Mouse (Mus musculus) adrenal gland, adult 2 months (tissue): ENCODE results near the gene Ccdc103. TPM values are rescaled to one million over a fixed set of nuclear protein-coding genes. Genes with fewer than 3 reads are reported as not detected.

ENCODE experiments used
- DNase-seq: peaks from one replicate; pipeline ENCODE4 v3.0.0; 2021
- polyA plus RNA-seq: library from polyadenylated mRNA; depleted of rRNA; stranded (reverse); fragments of >200 nt; gene quantifications from 2 replicates; pipeline ENCODE4 v1.2.3, GENCODE M21; 2012; rRNA removed
- total RNA-seq, 2 experiments: library from RNA; stranded (reverse); gene quantifications; 2 replicates each; pipeline ENCODE4 v1.2.3; 2021

The Ccdc103 gene
- total and polyA plus RNA-seq, 3 experiments: 0.32 to 0.97 (median 0.46) TPM

DNA sequence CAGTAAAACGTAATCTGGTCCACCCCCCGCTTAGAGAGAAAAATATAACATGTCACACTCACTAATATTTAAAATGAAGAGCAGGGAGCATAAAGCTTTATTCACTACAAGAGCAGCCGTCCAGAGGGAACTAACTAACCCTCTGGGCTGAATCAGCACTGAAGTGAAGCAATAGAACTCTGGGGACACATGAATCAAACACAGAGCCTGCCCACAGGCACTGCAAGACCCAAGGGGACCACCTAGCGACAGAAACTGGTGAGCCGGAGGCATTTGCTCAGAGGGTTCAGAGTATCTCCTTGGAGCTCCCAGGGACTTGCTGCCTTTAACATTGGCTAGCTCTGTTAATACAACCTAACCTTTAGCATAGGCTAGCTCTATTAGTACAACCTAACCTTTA is 9.1 kb downstream of the Ccdc103 start:
- no peak for DNase-seq

DNA sequence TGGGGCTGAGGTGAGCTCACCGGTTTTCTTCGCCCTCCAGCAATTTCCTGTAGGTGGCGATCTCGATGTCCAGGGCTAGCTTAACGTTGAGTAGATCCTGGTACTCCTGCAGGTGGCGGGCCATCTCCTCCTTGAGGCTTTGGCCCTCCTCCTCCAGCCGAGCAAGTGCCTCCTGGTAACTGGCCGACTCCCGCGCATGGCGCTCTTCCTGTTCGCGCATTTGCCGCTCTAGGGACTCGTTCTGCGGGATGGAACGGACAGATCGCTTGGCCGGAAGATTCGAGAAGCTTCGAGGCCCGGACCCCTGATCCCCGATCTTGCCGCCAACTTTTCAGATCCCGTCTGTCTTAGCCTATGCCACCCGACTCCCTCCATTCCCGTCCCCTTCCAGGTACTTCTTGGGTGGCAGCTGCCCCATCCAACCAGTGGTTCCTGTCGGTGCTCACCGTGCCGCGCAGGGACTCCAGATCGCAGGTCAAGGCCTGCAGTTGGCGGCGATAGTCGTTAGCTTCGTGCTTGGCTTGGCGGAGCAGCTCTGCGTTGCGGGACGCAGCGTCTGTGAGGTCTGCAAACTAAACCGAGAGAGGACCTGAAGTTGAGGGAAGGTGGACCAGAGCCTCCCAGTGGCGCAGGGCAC is 12.1 kb downstream of the Ccdc103 start:
- peak; percentile 78 for DNase-seq

DNA sequence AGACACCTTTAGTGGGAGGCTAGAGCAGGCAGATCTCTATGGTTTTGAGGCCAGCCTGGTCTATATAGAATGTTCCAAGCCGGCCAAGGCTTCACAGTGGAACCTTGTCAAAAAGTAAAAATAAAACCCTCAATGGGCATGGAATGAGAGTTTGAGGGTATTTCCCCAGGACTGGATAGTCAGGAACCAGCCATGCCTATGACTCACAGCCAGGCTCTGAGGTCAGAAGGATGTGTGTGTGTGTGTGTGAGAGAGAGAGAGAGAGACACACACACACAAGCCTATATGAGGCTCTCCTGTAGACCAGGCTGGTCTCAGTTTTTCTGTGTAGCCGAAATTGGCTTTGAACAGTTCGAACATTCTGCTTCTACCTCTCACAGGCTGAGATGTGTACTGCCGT is 13.7 kb downstream of the Ccdc103 start:
- no peak for DNase-seq

GRCm38 (mm10) chr11:102895779-102896178 is 14.8 kb downstream of the Ccdc103 start:
- DNase-seq: no peak

GRCm38 (mm10) chr11:102896641-102897040 is 15.6 kb downstream of the Ccdc103 start:
- DNase-seq: no peak

DNA sequence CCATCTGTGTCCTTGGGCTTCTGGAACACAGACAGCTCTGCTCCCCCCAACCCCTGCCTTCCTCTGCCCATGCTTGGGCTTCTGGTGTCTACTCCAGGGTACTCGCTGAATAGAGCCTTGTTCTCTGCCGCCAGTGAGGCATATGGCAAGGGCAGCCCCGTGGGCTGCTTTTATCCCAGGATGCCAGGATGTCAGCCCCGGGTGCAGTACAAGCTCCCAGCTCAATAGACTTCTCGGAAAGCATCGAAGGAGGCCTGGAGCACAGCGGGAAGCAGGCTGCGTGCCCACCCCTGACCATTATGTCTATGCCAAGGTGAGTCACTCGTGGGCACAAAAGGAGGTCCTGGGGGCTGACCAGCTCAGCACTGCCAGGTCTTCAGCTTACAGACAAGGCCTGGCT is 17.4 kb downstream of the Ccdc103 start:
- no peak for DNase-seq

DNA sequence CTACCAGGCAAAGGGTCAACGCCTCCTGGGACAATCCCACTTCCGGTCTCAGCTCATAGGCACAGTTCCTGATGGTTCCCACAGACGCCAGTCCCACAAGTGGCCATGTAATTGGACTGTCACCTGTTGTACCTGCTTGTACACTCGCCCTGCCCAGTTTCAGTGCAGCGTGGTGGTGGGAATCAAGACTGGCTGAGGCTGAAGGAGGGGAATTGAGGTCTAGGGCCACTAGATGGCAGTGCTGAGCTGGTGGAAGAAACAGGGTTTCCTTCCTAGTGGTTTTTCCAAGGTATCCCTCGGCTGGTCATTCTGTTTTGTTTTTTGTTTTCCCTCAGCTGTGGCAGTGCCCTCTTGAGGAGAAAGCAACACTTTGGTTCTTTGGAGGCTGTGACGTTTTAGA is 19.8 kb downstream of the Ccdc103 start, which contains the start of gene Gfap:
Gene Gfap, minus strand, starts transcription at position 150 of the 400 bp plus-strand sequence.
- DNase-seq: peak; percentile 80

GRCm38 (mm10) chr11:102901199-102901598 is 20.2 kb downstream of the Ccdc103 start:
- DNase-seq: no peak

- no peak for DNase-seq
These were observed 21.1 kb downstream of the Ccdc103 start for GRCm38 (mm10) chr11:102902107-102902506.

GRCm38 (mm10) chr11:102903654-102904053 is 22.6 kb downstream of the Ccdc103 start:
- no peak for DNase-seq

DNA sequence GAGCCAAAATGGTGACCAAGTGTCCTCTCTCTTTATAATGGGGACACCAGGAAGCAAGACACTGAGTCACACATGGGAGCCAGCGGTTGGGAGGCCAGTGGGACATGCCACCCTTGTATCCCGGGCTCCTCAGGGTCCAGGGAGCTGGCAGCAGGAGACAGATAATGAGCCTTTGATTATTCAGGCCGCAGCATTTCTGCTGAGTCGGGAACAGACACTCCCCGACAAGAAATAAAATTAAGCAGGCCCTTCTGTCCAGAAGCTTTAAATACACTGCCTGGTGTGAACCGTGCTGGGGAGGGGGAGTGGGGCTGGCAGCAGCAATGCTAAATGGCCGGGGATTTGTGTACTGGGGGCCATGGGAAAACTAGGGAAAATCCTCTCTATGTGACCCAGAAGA is 30.4 kb downstream of the Ccdc103 start:
- no peak for DNase-seq

GRCm38 (mm10) chr11:102915380-102915779 is 34.4 kb downstream of the Ccdc103 start:
- no peak for DNase-seq

GRCm38 (mm10) chr11:102918077-102918476 is 37.1 kb downstream of the Ccdc103 start:
- no peak for DNase-seq

DNA sequence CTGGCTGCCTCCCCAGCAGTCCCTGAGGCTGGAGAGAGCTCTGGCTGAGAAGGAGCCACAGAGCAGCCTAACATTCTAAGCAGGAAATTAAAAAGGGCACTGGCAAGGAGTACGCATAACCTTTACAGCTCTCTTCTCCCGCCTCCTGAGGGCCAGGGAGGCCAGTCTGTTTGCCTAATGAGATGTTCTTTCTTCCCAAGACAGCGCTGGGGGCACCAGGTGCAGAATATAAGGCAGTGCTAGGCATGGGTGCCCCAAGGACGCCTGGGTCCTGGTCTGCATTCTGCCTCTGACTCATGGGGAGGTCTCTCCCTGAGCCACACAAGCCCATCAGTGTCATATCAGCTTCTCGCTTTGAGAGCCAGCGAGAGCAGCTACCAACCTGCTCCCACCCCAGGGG is 40.5 kb downstream of the Ccdc103 start:
- peak; percentile 37 for DNase-seq

DNA sequence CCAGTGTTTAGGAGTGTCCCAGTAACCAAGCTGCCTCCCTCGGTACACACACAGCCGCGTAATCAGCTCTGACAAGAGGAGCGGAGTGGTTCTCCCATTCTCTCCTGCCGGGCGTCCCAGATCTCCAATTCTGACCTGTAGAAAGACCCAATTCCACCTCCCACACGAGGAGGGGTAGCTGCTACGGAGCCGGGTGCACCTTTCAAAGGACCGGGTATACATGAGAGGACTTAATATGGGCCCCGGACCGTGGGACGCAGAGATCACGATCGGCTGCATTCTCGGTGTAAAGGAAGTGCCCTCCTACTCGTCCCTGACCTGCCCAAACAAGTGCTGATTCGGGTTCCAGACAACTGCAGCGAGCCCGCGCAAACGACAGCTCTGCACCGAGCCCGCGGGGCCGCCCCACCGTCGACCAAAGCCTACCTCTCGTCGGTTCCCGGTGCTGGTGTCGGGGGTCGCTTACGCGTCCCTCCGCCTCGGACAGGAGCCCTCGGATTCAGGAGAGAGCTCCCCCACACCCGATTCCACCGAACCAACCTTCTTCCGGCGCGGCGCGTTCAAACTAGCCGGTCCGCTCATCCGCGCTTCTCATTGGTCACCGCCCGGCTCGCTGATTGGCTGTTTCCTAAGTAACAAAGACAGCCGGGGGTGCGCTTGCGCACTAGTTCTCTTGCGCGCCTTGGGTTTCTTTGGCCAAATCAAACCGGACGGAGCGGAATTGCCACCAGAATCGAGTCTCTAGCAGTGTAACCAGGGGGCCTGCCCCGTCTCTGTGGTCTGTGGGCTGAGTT is 43.8 kb downstream of the Ccdc103 start, which contains the start of gene Kif18b:
Gene Kif18b, minus strand, starts transcription at position 568 of the 794 bp plus-strand sequence.
- peak; percentile 93 for DNase-seq

DNA sequence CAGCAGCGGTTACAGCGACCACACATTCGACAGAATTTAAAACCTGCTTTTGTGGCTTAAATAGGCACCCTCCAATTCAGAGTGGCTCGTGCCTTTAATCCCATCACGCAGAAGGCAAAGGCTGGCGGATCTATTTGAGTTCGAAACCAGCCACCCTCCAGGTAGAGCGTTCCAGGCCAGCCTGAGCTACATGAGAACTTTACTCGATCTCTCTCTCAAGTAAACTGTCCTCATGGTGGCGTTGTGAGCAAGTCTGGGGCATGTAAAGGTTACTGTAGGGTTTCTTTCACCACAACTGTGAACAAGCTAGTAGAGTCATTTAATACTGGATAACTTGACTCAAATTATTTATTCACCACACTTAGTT is 44.3 kb downstream of the Ccdc103 start:
- no peak for DNase-seq

GRCm38 (mm10) chr11:102930672-102931071 is 49.7 kb downstream of the Ccdc103 start:
- DNase-seq: no peak

Other genes starting within 250 kb of the Ccdc103 start
- not detected for gene Meioc, start 217.5 kb upstream of the Ccdc103 start, total RNA-seq
- not detected in 2 replicates for gene Meioc, start 217.5 kb upstream of the Ccdc103 start, polyA plus RNA-seq
- gene Ccdc43, start 183.4 kb upstream of the Ccdc103 start, total RNA-seq: 10 to 100 TPM; 22.9 to 32.8 TPM
- 3.3 and 3.5 TPM in 2 replicates for gene Ccdc43, start 183.4 kb upstream of the Ccdc103 start, polyA plus RNA-seq
- 1 to 10 TPM; 2.9 to 3.4 TPM for gene Adam11, start 119.8 kb upstream of the Ccdc103 start, total RNA-seq
- gene Adam11, start 119.8 kb upstream of the Ccdc103 start, polyA plus RNA-seq: 9.2 and 11.0 TPM in 2 replicates
- 10 to 100 TPM; 12.9 to 20.6 TPM for gene Gjc1, start 61.5 kb upstream of the Ccdc103 start, total RNA-seq
- 1.8 and 2.4 TPM in 2 replicates for gene Gjc1, start 61.5 kb upstream of the Ccdc103 start, polyA plus RNA-seq
- gene Higd1b, start 45.4 kb upstream of the Ccdc103 start, total RNA-seq: 1 to 10 TPM in 1 of 2 experiments, under 1 TPM in 1; 0.66 to 2.9 TPM
- 2.0 and 2.8 TPM in 2 replicates for gene Higd1b, start 45.4 kb upstream of the Ccdc103 start, polyA plus RNA-seq
- 10 to 100 TPM; 71.4 to 73.5 TPM for gene Eftud2, start 219 bp upstream of the Ccdc103 start, total RNA-seq
- gene Eftud2, start 219 bp upstream of the Ccdc103 start, polyA plus RNA-seq: 124 and 176 TPM in 2 replicates
- gene Fam187a, start 4.0 kb downstream of the Ccdc103 start, total RNA-seq: not detected
- not detected in 2 replicates for gene Fam187a, start 4.0 kb downstream of the Ccdc103 start, polyA plus RNA-seq
- gene Gfap, start 19.7 kb downstream of the Ccdc103 start, total RNA-seq: 1 to 10 TPM in 1 of 2 experiments, under 1 TPM in 1; 0.55 to 1.5 TPM
- 0.60 and 0.72 TPM in 2 replicates for gene Gfap, start 19.7 kb downstream of the Ccdc103 start, polyA plus RNA-seq
- gene Kif18b, start 43.9 kb downstream of the Ccdc103 start, total RNA-seq: 1 to 10 TPM in 1 of 2 experiments, under 1 TPM in 1; 0.62 to 1.2 TPM
- 1.2 and 1.4 TPM in 2 replicates for gene Kif18b, start 43.9 kb downstream of the Ccdc103 start, polyA plus RNA-seq
- 10 to 100 TPM; 39.4 to 69.4 TPM for gene C1ql1, start 65.5 kb downstream of the Ccdc103 start, total RNA-seq
- gene C1ql1, start 65.5 kb downstream of the Ccdc103 start, polyA plus RNA-seq: 67.7 and 112 TPM in 2 replicates
- 100 to 1,000 TPM; 106 to 112 TPM for gene Nmt1, start 147.0 kb downstream of the Ccdc103 start, total RNA-seq
- 20.8 and 25.6 TPM in 2 replicates for gene Nmt1, start 147.0 kb downstream of the Ccdc103 start, polyA plus RNA-seq
- 10 to 100 TPM; 62.8 to 79.5 TPM for gene Dcakd, start 147.1 kb downstream of the Ccdc103 start, total RNA-seq
- 136 and 185 TPM in 2 replicates for gene Dcakd, start 147.1 kb downstream of the Ccdc103 start, polyA plus RNA-seq
- gene Plcd3, start 220.5 kb downstream of the Ccdc103 start, total RNA-seq: 10 to 100 TPM in 1 of 2 experiments, 1 to 10 TPM in 1; 6.3 to 14.3 TPM
- 21.4 and 24.7 TPM in 2 replicates for gene Plcd3, start 220.5 kb downstream of the Ccdc103 start, polyA plus RNA-seq
- gene Acbd4, start 220.5 kb downstream of the Ccdc103 start, total RNA-seq: 100 to 1,000 TPM in 1 of 2 experiments, 10 to 100 TPM in 1; 88.4 to 175 TPM
- gene Acbd4, start 220.5 kb downstream of the Ccdc103 start, polyA plus RNA-seq: 70.3 and 91.9 TPM in 2 replicates
- gene Hexim1, start 235.0 kb downstream of the Ccdc103 start, total RNA-seq: 10 to 100 TPM; 70.9 to 83.7 TPM
- gene Hexim1, start 235.0 kb downstream of the Ccdc103 start, polyA plus RNA-seq: 15.7 and 16.5 TPM in 2 replicates